Mouse (Mus musculus) thymus, adult 2 months (tissue): ENCODE measurements around the gene Paxx.

Experiments
- CTCF ChIP-seq: fragments of 200-500 bp; IDR thresholded peaks from 2 replicates; pipeline ENCODE4 v1.5.1; 2012; ENCODE audit warnings: mild to moderate bottlenecking, control low read depth, low read length, moderate library complexity, borderline replicate concordance; ENCODE audit not compliant: control insufficient read depth, poor library complexity, insufficient read depth; ENCODE audit errors: extremely low read depth
- POLR2A ChIP-seq: fragments of 200-500 bp; IDR thresholded peaks from 2 replicates; pipeline ENCODE4 v1.6.1; 2012; ENCODE audit warnings: mild to moderate bottlenecking, low read length, control low read depth, moderate library complexity; ENCODE audit not compliant: control insufficient read depth, poor library complexity, insufficient read depth; ENCODE audit errors: extremely low read depth

GRCm38 (mm10) chr2:25505860-25506259 lies 45.0 kb upstream of the Paxx start:
- TF ChIP-seq CTCF, result no peak
- no peak for TF ChIP-seq POLR2A
